In the genomic region with DNA sequence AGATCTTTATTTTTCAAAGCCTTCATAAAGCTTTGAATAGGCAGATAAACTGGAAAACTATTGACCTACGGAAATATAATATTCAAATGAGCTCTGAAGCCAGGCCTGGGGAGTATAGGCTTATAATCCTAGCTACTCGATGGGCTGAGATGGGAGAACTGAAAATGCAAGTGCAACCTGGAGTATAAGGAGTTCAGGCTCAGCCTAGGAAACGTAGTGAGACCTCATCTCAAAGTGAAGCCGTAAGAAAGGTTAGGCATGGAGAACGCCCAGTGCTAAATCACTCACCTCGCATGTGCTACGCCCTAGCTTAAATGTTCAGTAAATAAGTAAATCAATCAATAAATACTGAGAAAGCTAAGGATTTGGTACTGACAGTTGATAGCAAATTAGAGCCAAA, we compare ENCODE assay signal across 17 mouse cellular contexts.
DNase-seq lines count a peak whose midpoint lies in the region; ATAC-seq lines count a peak whose summit lies in the region.
"Had no signal": no experiment of that assay in that cellular context is flagged by ENCODE, and none has a peak within 500 bp of the region (broad histone marks: within the 10 kb centered on the region; RNA-seq: fewer than 3 reads in every experiment).

No protein-coding gene starts in this region.

- no peak overlapping the region for H3K4me2 ChIP-seq in embryonic facial prominence, embryonic 15.5 days (replicated peaks)
- no peak overlapping the region for H3K4me2 ChIP-seq in hindbrain, embryonic 16.5 days (ENCODE audit: low read length)
- H3K4me2 ChIP-seq: heart, embryonic 12.5 days; liver, embryonic 15.5 days; stomach, embryonic 15.5 days had no signal

- H3K9ac ChIP-seq in embryonic facial prominence, embryonic 15.5 days, result no peak overlapping the region
- no peak overlapping the region for H3K9ac ChIP-seq in hindbrain, embryonic 16.5 days (ENCODE audit: low read depth, low read length)
- H3K9ac ChIP-seq: heart, embryonic 12.5 days; liver, embryonic 15.5 days; stomach, embryonic 15.5 days had no signal

- H3K27ac ChIP-seq in embryonic facial prominence, embryonic 15.5 days (replicated peaks), result 0 out of 2 replicates have a peak overlapping the region, but pooled peaks have one; percentile 49
- H3K27ac ChIP-seq in hindbrain, embryonic 16.5 days (ENCODE audit: low read depth, low read length), result peak overlapping the region; percentile 59; the same call in 1 of the 2 replicates
- H3K27ac ChIP-seq: liver, embryonic 15.5 days; stomach, embryonic 15.5 days had no signal

- no peak overlapping the region for H3K4me3 ChIP-seq in embryonic facial prominence, embryonic 15.5 days (replicated peaks)
- no peak overlapping the region for H3K4me3 ChIP-seq in hindbrain, embryonic 16.5 days (ENCODE audit: low read length)
- H3K4me3 ChIP-seq: heart, embryonic 12.5 days; liver, embryonic 15.5 days; stomach, embryonic 15.5 days had no signal

- DNase-seq in heart, adult 11 months, result peak; percentile 56
- DNase-seq in heart, postnatal 10 days, result no peak
- peak; percentile 44 for DNase-seq in 3T3-L1 (ENCODE audit: low read depth, low spot score)
- no peak for DNase-seq in B cell, adult 2 months
- no peak for DNase-seq in heart, postnatal 4 days
- no peak for DNase-seq in layer of hippocampus, postnatal 14 days (ENCODE audit: low spot score in 2 of 2)
- DNase-seq: cerebellum, adult 9-10 months; heart, postnatal 36 days; kidney, adult 18-20 months; kidney, postnatal 25 days; lung, postnatal 10 days; thymus, postnatal 14 days had no signal

- peaks cover 30% of the 10 kb centered on the region for H3K36me3 ChIP-seq in embryonic facial prominence, embryonic 15.5 days
- peaks cover 19% of the 10 kb centered on the region for H3K36me3 ChIP-seq in hindbrain, embryonic 16.5 days (ENCODE audit: control insufficient read depth, insufficient read depth, low read length)
- H3K36me3 ChIP-seq: liver, embryonic 15.5 days; stomach, embryonic 15.5 days had no signal

- H3K9me3 ChIP-seq in embryonic facial prominence, embryonic 15.5 days (replicated peaks), result no peaks in the 10 kb centered on the region
- H3K9me3 ChIP-seq in hindbrain, embryonic 16.5 days (ENCODE audit: control insufficient read depth, low read length), result no peaks in the 10 kb centered on the region
- H3K9me3 ChIP-seq: heart, embryonic 12.5 days; liver, embryonic 15.5 days; stomach, embryonic 15.5 days had no signal

- no peak for ATAC-seq in embryonic facial prominence, embryonic 15.5 days (ENCODE audit: insufficient number of reproducible peaks, low FRiP score, low TSS enrichment, low read depth)
- no peak for ATAC-seq in hindbrain, embryonic 16.5 days

- no peaks in the 10 kb centered on the region for H3K27me3 ChIP-seq in embryonic facial prominence, embryonic 15.5 days
- no peaks in the 10 kb centered on the region for H3K27me3 ChIP-seq in hindbrain, embryonic 16.5 days (replicated peaks; ENCODE audit: control insufficient read depth, insufficient read depth, low read length)
- H3K27me3 ChIP-seq: heart, embryonic 12.5 days; liver, embryonic 15.5 days; stomach, embryonic 15.5 days had no signal

- H3K4me1 ChIP-seq in embryonic facial prominence, embryonic 15.5 days, result peaks cover 56% of the 10 kb centered on the region
- H3K4me1 ChIP-seq in hindbrain, embryonic 16.5 days (ENCODE audit: control insufficient read depth, insufficient read depth, low read depth, low read length), result peaks cover 40% of the 10 kb centered on the region
- H3K4me1 ChIP-seq: liver, embryonic 15.5 days; stomach, embryonic 15.5 days had no signal

- intact Hi-C loops in heart, postnatal 10 days (cut with DNase I), result no loop called here

- 75% methylated on average over 7 of the region's 7 CpGs for WGBS in embryonic facial prominence, embryonic 15.5 days
- WGBS in hindbrain, embryonic 16.5 days, result 71% methylated on average over 7 of the region's 7 CpGs

Comparison
In these comparisons a context has a peak if more than half of its experiments do, and no peak if none do; other contexts are left out.
1. DNase-seq: peak in heart, adult 11 months (single experiment) and 3T3-L1 (single experiment); none in heart, postnatal 10 days (0 of 2), B cell, adult 2 months (0 of 2), heart, postnatal 4 days (single experiment) and layer of hippocampus, postnatal 14 days (0 of 2).